Mouse (Mus musculus) embryonic facial prominence, embryonic 15.5 days (tissue): ENCODE measurements at regions not wholly inside any gene's neighbourhood (a gene's known extent, or its start where the extent isn't known, plus 50 kb on each side); places are given as distances from the start of the nearest gene placed in this dataset.

Experiments used
- ATAC-seq: fragments of 200-750 bp; cut with Nextera tagmentation; 2 replicates; pipeline ENCODE4 v1.8.0; 2017; ENCODE audit warnings: low read depth, moderate TSS enrichment; ENCODE audit not compliant: insufficient number of reproducible peaks, low FRiP score, low TSS enrichment
- H3K27ac ChIP-seq: fragments of 300-500 bp; sonication (generic); replicated peaks from 2 replicates; pipeline ENCODE4 v1.5.1; 2015; ENCODE audit warnings: mild to moderate bottlenecking, inconsistent platforms
- H3K27me3 ChIP-seq: fragments of 300-500 bp; sonication (generic); 2 replicates; pipeline ENCODE4 v1.6.1; 2015; ENCODE audit warnings: inconsistent platforms
- H3K36me3 ChIP-seq: fragments of 300-500 bp; sonication (generic); 2 replicates; pipeline ENCODE4 v1.6.1; 2015; ENCODE audit warnings: mild to moderate bottlenecking, inconsistent platforms
- H3K4me1 ChIP-seq: fragments of 300-500 bp; sonication (generic); 2 replicates; pipeline ENCODE4 v1.6.1; 2015; ENCODE audit warnings: inconsistent platforms
- H3K4me2 ChIP-seq: fragments of 300-500 bp; sonication (generic); replicated peaks from 2 replicates; pipeline ENCODE4 v1.6.1; 2015; ENCODE audit warnings: mild to moderate bottlenecking, inconsistent platforms
- H3K4me3 ChIP-seq: fragments of 300-500 bp; sonication (generic); replicated peaks from 2 replicates; pipeline ENCODE4 v1.5.1; 2015; ENCODE audit warnings: mild to moderate bottlenecking, inconsistent platforms
- H3K9ac ChIP-seq: fragments of 300-500 bp; sonication (generic); 2 replicates; pipeline ENCODE4 v1.6.1; 2015; ENCODE audit warnings: inconsistent platforms
- H3K9me3 ChIP-seq: fragments of 300-500 bp; sonication (generic); replicated peaks from 2 replicates; pipeline ENCODE4 v1.6.1; 2016; ENCODE audit warnings: inconsistent platforms
- WGBS: fragments of 180-500 bp; shearing (Covaris S2); methylation state at CpG from one replicate; pipeline ENCODE4 v1.1.7; 2015; 5-methylcytosine and 5-hydroxymethylcytosine counted together

DNA sequence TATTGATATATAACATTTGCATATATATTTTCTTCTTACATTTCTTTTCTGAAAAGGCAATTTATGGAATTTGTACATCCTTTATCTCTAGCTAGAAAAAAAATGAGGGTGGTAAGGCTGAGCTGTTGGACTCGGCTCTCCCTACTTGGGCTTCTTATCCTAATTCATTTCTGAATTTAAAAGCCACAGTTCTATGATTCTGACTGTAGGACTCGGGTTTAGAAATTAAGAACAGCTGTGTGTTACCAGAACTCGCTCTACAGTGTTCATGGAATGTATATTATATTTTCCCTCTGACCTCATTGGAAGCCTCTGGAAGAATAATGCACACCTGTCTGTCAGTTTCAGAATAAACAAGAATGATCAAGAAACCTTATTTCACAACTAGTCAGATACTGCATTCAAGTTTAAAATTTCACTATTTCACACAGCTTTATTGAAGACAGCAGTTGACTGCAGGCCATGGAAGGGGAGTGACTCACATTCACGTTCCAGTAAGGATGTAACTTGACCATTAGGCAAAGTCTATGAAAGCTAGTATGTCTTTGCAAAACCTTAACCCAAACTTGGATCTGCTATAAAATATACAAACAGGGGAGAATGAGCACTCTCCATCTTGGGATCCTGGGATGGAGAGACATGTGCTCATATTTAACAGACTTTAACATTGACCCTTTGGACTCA, 207.4 kb downstream of the Papss1 start:
- Histone ChIP-seq H3K4me2 (no peak overlapping the region), H3K36me3 (no peaks in the 10 kb centered on the region), H3K27ac (no peak overlapping the region), H3K27me3 (no peaks in the 10 kb centered on the region), H3K4me3 (no peak overlapping the region), H3K9me3 (no peaks in the 10 kb centered on the region), H3K4me1 (0 out of 2 replicates have a peak, but pooled peaks cover 3% of the 10 kb centered on the region), H3K9ac (no peak overlapping the region)
- no peak for ATAC-seq
- WGBS = 22% methylated on average over 4 of the region's 4 CpGs

- Histone ChIP-seq H3K4me1 (0 out of 2 replicates have a peak, but pooled peaks cover 3% of the 10 kb centered on the region), H3K4me3 (no peak overlapping the region), H3K27ac (peak overlapping the region; percentile 17; the same call in 1 of the 2 replicates), H3K9ac (no peak overlapping the region), H3K36me3 (no peaks in the 10 kb centered on the region), H3K9me3 (no peaks in the 10 kb centered on the region), H3K4me2 (no peak overlapping the region), H3K27me3 (no peaks in the 10 kb centered on the region)
- 52% methylated on average over 5 of the region's 5 CpGs for WGBS
- no peak for ATAC-seq
Observed at GRCm38 (mm10) chr3:131772593-131772992, 208.0 kb downstream of the Papss1 start.

DNA sequence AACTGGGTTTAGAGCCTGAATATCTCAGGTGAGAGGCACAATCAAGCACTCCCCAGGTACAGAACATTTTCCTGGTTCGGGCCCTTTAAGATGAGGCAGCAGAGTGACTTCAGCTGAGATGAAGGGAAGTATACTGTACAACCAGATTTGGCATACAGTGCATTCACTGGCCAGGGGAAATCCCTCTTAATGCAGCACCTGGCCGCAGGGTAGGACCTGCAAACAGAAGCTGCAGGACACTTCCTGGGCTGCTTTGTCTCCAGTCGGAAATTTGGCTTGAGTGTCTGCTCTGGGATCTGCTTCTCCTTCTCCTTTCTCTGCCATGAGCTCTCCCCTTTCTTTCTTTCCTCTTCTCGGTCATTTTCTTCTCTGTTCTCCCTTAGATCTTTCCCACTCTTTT, 210.9 kb downstream of the Papss1 start:
- Histone ChIP-seq H3K9me3 (no peaks in the 10 kb centered on the region), H3K4me3 (no peak overlapping the region), H3K27ac (no peak overlapping the region), H3K4me2 (no peak overlapping the region), H3K27me3 (no peaks in the 10 kb centered on the region), H3K36me3 (no peaks in the 10 kb centered on the region), H3K4me1 (0 out of 2 replicates have a peak, but pooled peaks cover 3% of the 10 kb centered on the region), H3K9ac (no peak overlapping the region)
- ATAC-seq = no peak
- 69% methylated on average over 4 of the region's 4 CpGs for WGBS

DNA sequence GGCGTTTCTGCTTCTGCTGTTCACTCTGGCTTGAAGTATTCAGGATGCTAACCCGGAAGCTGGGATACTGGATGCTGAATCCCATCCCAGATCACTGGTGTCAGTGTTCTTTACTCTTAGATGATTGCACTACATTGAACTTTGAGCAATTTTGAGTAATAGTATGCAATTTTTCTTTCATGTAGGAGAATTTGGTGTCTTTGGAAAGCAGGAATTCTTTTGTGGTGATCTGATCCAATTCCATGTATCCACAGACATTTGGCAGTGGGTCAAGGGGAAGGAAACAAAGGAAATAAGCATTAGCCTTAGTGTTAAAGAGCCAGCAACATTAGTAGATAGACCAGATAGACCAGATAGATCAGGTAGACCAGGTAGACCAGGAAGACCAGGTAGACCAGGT, 212.1 kb downstream of the Papss1 start:
- Histone ChIP-seq H3K4me1 (0 out of 2 replicates have a peak, but pooled peaks cover 3% of the 10 kb centered on the region), H3K27ac (no peak overlapping the region), H3K36me3 (no peaks in the 10 kb centered on the region), H3K27me3 (no peaks in the 10 kb centered on the region), H3K4me3 (no peak overlapping the region), H3K4me2 (no peak overlapping the region), H3K9ac (no peak overlapping the region), H3K9me3 (no peaks in the 10 kb centered on the region)
- ATAC-seq = no peak
- WGBS = 76% methylated on average over 2 of the region's 2 CpGs

GRCm38 (mm10) chr3:131779803-131780202, 215.2 kb downstream of the Papss1 start:
- Histone ChIP-seq H3K9ac (no peak overlapping the region), H3K27me3 (no peaks in the 10 kb centered on the region), H3K36me3 (no peaks in the 10 kb centered on the region), H3K4me3 (no peak overlapping the region), H3K9me3 (no peaks in the 10 kb centered on the region), H3K27ac (no peak overlapping the region), H3K4me1 (no peaks in the 10 kb centered on the region), H3K4me2 (no peak overlapping the region)
- WGBS = 61% methylated on average over 7 of the region's 7 CpGs
- ATAC-seq = no peak

DNA sequence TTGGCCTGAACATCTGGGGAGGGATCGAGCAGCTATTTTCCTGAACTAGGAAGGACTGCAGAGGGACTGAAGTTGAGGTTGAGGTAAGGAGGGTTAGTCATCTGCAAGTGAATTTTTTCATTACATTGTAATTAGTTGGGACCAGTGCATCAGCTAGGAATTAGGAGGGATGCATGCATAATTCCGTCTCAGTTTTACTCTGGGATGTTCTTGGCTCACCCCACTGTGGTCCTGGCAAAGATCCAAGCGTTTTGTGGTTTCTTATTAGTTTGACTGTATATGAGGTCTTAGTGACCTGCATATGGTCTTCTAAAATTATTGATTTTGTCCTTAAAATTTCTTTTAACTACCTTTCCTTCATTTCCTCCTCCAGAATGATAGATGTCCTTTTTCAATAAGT, 221.0 kb downstream of the Papss1 start:
- H3K9ac ChIP-seq = no peak overlapping the region
- no peak for ATAC-seq
- 49% methylated on average over 3 of the region's 3 CpGs for WGBS
- H3K4me1 ChIP-seq = no peaks in the 10 kb centered on the region
- no peaks in the 10 kb centered on the region for H3K9me3 ChIP-seq
- H3K27me3 ChIP-seq = no peaks in the 10 kb centered on the region
- no peak overlapping the region for H3K4me3 ChIP-seq
- H3K36me3 ChIP-seq = no peaks in the 10 kb centered on the region
- no peak overlapping the region for H3K4me2 ChIP-seq
- H3K27ac ChIP-seq = no peak overlapping the region

GRCm38 (mm10) chr3:131788321-131788720, 223.8 kb downstream of the Papss1 start:
- H3K27me3 ChIP-seq = no peaks in the 10 kb centered on the region
- WGBS = 79% methylated on average over 2 of the region's 2 CpGs
- H3K4me3 ChIP-seq = no peak overlapping the region
- no peaks in the 10 kb centered on the region for H3K4me1 ChIP-seq
- H3K27ac ChIP-seq = no peak overlapping the region
- H3K4me2 ChIP-seq = no peak overlapping the region
- H3K36me3 ChIP-seq = no peaks in the 10 kb centered on the region
- ATAC-seq = no peak
- H3K9me3 ChIP-seq = no peaks in the 10 kb centered on the region
- H3K9ac ChIP-seq = no peak overlapping the region

DNA sequence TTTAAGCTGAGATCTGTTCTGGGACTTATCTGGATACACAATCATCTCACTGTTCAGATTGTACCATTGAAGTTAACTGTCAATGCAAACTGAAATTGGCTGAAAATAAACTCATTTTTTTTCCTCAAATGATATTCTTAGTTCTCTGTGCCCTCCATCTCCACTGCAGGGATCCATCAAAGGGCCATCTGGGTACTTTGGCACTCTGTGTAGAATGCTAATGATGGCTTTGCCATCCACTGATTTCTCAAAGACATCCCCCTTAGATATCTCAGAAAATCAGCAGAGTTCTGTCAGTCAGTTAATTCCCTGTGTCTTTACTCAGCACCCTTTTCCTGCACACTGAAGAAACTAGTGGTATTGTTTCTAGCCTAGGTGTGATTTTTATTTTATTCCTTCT, 224.6 kb downstream of the Papss1 start:
- Histone ChIP-seq H3K9me3 (no peaks in the 10 kb centered on the region), H3K9ac (no peak overlapping the region), H3K4me1 (no peaks in the 10 kb centered on the region), H3K36me3 (no peaks in the 10 kb centered on the region), H3K27me3 (no peaks in the 10 kb centered on the region), H3K4me3 (no peak overlapping the region), H3K27ac (no peak overlapping the region), H3K4me2 (no peak overlapping the region)
- ATAC-seq = no peak

GRCm38 (mm10) chr3:131794056-131794455, 229.5 kb downstream of the Papss1 start:
- WGBS = 73% methylated on average over 1 of the region's 1 CpGs

DNA sequence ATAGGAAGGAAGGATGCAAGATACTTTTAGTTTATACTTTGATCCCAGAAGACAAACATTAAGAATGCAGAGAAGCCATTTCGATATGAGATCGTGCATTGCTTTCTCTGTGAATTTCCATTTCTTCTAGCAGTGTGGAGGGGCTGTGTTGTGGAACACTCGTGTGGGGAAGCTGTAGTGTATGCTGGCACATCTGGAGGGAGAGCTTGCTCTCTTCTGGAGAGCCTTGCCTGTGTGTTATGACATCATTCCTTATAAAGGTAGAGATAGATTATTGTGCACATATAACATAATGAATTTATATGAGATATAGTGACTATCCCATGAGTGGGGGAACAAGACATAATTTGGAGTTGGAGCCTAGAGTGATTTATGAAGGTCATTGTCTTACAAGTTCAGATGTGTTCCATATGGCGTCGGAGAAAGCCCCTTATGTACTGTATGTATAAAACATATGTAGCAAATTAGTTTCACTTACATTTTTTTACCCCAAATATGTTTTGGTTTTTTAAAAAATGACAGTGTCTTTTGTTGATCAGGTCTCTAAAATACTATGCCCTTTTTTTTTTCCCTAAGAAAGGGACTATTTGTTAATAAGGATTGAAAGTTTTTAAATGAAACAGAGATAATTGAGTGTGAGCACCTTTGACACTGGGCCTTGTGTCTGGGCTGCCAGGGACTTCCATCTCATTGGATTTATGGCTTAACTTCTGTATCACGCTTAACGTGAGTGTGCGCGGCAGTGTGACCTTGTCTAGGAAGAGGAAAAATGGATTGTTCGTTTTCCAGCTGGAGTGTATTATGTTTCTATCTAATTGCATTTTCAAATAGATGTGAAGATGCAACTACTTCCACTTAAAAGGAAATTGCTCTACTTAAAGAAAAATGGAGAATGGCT, 230.8 kb downstream of the Papss1 start:
- Histone ChIP-seq H3K4me2 (no peak overlapping the region), H3K27me3 (no peaks in the 10 kb centered on the region), H3K4me1 (no peaks in the 10 kb centered on the region), H3K9ac (no peak overlapping the region), H3K9me3 (no peaks in the 10 kb centered on the region), H3K27ac (no peak overlapping the region), H3K4me3 (no peak overlapping the region), H3K36me3 (no peaks in the 10 kb centered on the region)
- no peak for ATAC-seq
- 37% methylated on average over 10 of the region's 10 CpGs for WGBS

More at GRCm38 (mm10) chr3:131794056-131794455, 229.5 kb downstream of the Papss1 start:
- no peaks in the 10 kb centered on the region for H3K36me3 ChIP-seq
- H3K4me2 ChIP-seq = no peak overlapping the region
- no peaks in the 10 kb centered on the region for H3K9me3 ChIP-seq
- no peaks in the 10 kb centered on the region for H3K4me1 ChIP-seq
- no peaks in the 10 kb centered on the region for H3K27me3 ChIP-seq
- no peak overlapping the region for H3K4me3 ChIP-seq
- ATAC-seq = no peak
- H3K27ac ChIP-seq = no peak overlapping the region
- no peak overlapping the region for H3K9ac ChIP-seq

DNA sequence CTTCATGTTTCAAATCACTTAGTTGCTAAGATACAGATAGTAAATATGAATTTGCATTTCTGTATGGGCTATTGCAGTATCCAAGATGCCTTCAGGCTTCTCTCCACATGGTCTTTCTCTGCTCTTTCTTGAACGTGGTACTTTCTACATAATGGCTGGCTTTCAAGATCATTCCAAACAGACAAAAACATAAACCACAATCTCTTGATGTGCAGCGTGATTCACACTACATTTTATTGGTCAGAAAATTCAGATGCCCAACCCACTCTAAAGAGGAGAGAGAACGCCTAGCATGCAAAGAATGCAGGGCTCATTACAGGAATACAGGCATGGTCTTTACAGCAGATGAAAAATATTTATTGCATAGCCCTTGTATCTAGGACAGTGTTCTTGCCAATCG, 235.2 kb downstream of the Papss1 start:
- 42% methylated on average over 4 of the region's 4 CpGs for WGBS
- H3K27ac ChIP-seq = no peak overlapping the region
- no peak overlapping the region for H3K4me2 ChIP-seq
- no peaks in the 10 kb centered on the region for H3K27me3 ChIP-seq
- no peak overlapping the region for H3K9ac ChIP-seq
- H3K4me3 ChIP-seq = no peak overlapping the region
- no peaks in the 10 kb centered on the region for H3K4me1 ChIP-seq
- no peak for ATAC-seq
- no peaks in the 10 kb centered on the region for H3K36me3 ChIP-seq
- no peaks in the 10 kb centered on the region for H3K9me3 ChIP-seq
